Mouse (Mus musculus) CH12.LX (cell line): Measurements from ENCODE around the gene Aurkb. TPM values are rescaled to one million over a fixed set of nuclear protein-coding genes. Genes with fewer than 3 reads are reported as not detected.
A peak's percentile ranks its signal among the peaks of the same experiment; 100 is the strongest.

ENCODE experiments used
- DNase-seq: peaks from one replicate; pipeline ENCODE4 v3.0.0-alpha.2; 2013; ENCODE audit errors: extremely low read depth
- H3K27ac ChIP-seq: 2 replicates; pipeline ENCODE4 v1.5.1; 2012; ENCODE audit warnings: low read depth, mild to moderate bottlenecking, control low read depth, moderate library complexity; ENCODE audit not compliant: insufficient read depth
- H3K27me3 ChIP-seq: replicated peaks from 2 replicates; pipeline ENCODE3; 2012; ENCODE audit warnings: inconsistent platforms
- H3K36me3 ChIP-seq, 2 experiments: replicated peaks in 1 of 2; 2 replicates each; pipeline versions ENCODE3 to v1.6.1; 2012; ENCODE audit warnings: inconsistent platforms in 1 of 2, low read length in 1 of 2, mild to moderate bottlenecking in 1 of 2, mixed read lengths in 1 of 2, moderate library complexity in 1 of 2; ENCODE audit not compliant: control insufficient read depth in 1 of 2, insufficient read depth in 1 of 2
- H3K4me1 ChIP-seq, 2 experiments: 2 replicates each; pipeline ENCODE4 v1.6.1; 2012; ENCODE audit warnings: inconsistent platforms in 1 of 2, moderate library complexity in 1 of 2; ENCODE audit not compliant: insufficient read depth in 2 of 2, control insufficient read depth in 1 of 2
- H3K4me2 ChIP-seq: 2 replicates; pipeline ENCODE4 v1.6.1; 2012; ENCODE audit warnings: low read depth, mild to moderate bottlenecking, control low read depth; ENCODE audit not compliant: poor library complexity, insufficient read depth, severe bottlenecking
- H3K4me3 ChIP-seq, 3 experiments: fragments of 150-350 bp in 1 of 3; sonication (generic) in 1 of 3; replicated peaks in 1 of 3; 2 replicates each; pipeline versions ENCODE3 to v1.5.1; 2011 to 2012; ENCODE audit warnings: low read depth in 2 of 3, low read length in 2 of 3, mild to moderate bottlenecking in 2 of 3, moderate library complexity in 2 of 3, control low read depth in 1 of 3, improper control_type of control experiment in 1 of 3, inconsistent platforms in 1 of 3, mixed read lengths in 1 of 3; ENCODE audit not compliant: poor library complexity in 1 of 3
- H3K79me2 ChIP-seq: replicated peaks from 2 replicates; pipeline ENCODE4 v1.6.1; 2012; ENCODE audit warnings: mild to moderate bottlenecking, moderate library complexity; ENCODE audit not compliant: control insufficient read depth, poor library complexity, insufficient read depth, severe bottlenecking; ENCODE audit errors: extremely low read depth
- H3K9ac ChIP-seq: 2 replicates; pipeline ENCODE4 v1.6.1; 2012; ENCODE audit warnings: low read depth, mild to moderate bottlenecking, control low read depth, moderate library complexity; ENCODE audit not compliant: insufficient read depth
- H3K9me3 ChIP-seq: replicated peaks from 2 replicates; pipeline ENCODE3; 2012; ENCODE audit warnings: low read length, inconsistent platforms, mixed read lengths
- BHLHE40 ChIP-seq: IDR thresholded peaks from 2 replicates; pipeline ENCODE4 v1.6.1; 2011; ENCODE audit warnings: mild to moderate bottlenecking, low read depth, low read length, improper control_type of control experiment
- ETS1 ChIP-seq: conservative IDR thresholded peaks from 2 replicates; pipeline ENCODE4 v1.6.1; 2012; ENCODE audit warnings: low read depth, mild to moderate bottlenecking, inconsistent platforms, low read length, improper control_type of control experiment, moderate library complexity
- HCFC1 ChIP-seq: IDR thresholded peaks from 2 replicates; pipeline ENCODE4 v1.6.1; 2012; ENCODE audit warnings: low read depth, mild to moderate bottlenecking, inconsistent platforms, low read length, improper control_type of control experiment
- MAFK ChIP-seq: IDR thresholded peaks from 2 replicates; pipeline ENCODE4 v1.6.1; 2011; ENCODE audit warnings: low read length, improper control_type of control experiment; ENCODE audit not compliant: insufficient replicate concordance
- MAX ChIP-seq: IDR thresholded peaks from 2 replicates; pipeline ENCODE4 v1.6.1; 2011; ENCODE audit warnings: low read length, improper control_type of control experiment
- MXI1 ChIP-seq: IDR thresholded peaks from 2 replicates; pipeline ENCODE4 v1.6.1; 2011; ENCODE audit warnings: mild to moderate bottlenecking, low read depth, low read length, improper control_type of control experiment
- MYC ChIP-seq: IDR thresholded peaks from 2 replicates; pipeline ENCODE4 v1.6.1; 2011; ENCODE audit warnings: low read depth, mild to moderate bottlenecking, improper control_type of control experiment, low read length
- POLR2AphosphoS2 ChIP-seq: IDR thresholded peaks from 2 replicates; pipeline ENCODE4 v1.6.1; 2011; ENCODE audit warnings: low read depth, low read length, improper control_type of control experiment
- SIN3A ChIP-seq: IDR thresholded peaks from 2 replicates; pipeline ENCODE4 v1.6.1; 2012; ENCODE audit warnings: low read length, improper control_type of control experiment, inconsistent platforms
- UBTF ChIP-seq: IDR thresholded peaks from 2 replicates; pipeline ENCODE4 v1.6.1; 2012; ENCODE audit warnings: low read depth, mild to moderate bottlenecking, inconsistent platforms, low read length, improper control_type of control experiment, moderate library complexity
- USF2 ChIP-seq: conservative IDR thresholded peaks from 2 replicates; pipeline ENCODE4 v1.6.1; 2011; ENCODE audit warnings: low read depth, low read length, improper control_type of control experiment
- ZMIZ1 ChIP-seq: IDR thresholded peaks from 2 replicates; pipeline ENCODE4 v1.6.1; 2012; ENCODE audit warnings: low read depth, mild to moderate bottlenecking, inconsistent platforms, low read length, improper control_type of control experiment
- ZNF384 ChIP-seq: IDR thresholded peaks from 2 replicates; pipeline ENCODE4 v1.6.1; 2012; ENCODE audit warnings: low read depth, low read length, improper control_type of control experiment, inconsistent platforms
- dilution Hi-C: fragments of 300-500 bp; cut with MboI; formaldehyde crosslinking; loops from 2 replicates; pipeline ENCODE4 v1.14.3; 2020; ENCODE audit warnings: low sequenced_read_pairs; ENCODE audit not compliant: extremely low pct_unique_long_range_greater_than_20kb, extremely low pct_ligation_motif_present
- in situ Hi-C: fragments of 300-500 bp; cut with MboI; formaldehyde crosslinking; loops from 3 replicates; pipeline ENCODE4 v1.14.3; 2019; ENCODE audit warnings: low sequenced_read_pairs, low pct_ligation_motif_present, low pct_unique_long_range_greater_than_20kb, mixed read lengths
- polyA plus RNA-seq: library from polyadenylated mRNA; unstranded; fragments of >175 nt; gene quantifications from 2 replicates; pipeline ENCODE4 v1.2.1, GENCODE M21; 2012; ENCODE audit warnings: low read depth; ENCODE audit not compliant: insufficient read length
- total RNA-seq, 2 experiments: library from RNA; depleted of rRNA; stranded (reverse); fragments of 300-350 nt in 1 of 2; fragments of >200 nt in 1 of 2; gene quantifications; 2 replicates each; pipeline ENCODE4 v1.2.3; 2012 to 2014

The Aurkb gene
- total and polyA plus RNA-seq, 3 experiments, result 170 to 200 (median 190) TPM

DNA sequence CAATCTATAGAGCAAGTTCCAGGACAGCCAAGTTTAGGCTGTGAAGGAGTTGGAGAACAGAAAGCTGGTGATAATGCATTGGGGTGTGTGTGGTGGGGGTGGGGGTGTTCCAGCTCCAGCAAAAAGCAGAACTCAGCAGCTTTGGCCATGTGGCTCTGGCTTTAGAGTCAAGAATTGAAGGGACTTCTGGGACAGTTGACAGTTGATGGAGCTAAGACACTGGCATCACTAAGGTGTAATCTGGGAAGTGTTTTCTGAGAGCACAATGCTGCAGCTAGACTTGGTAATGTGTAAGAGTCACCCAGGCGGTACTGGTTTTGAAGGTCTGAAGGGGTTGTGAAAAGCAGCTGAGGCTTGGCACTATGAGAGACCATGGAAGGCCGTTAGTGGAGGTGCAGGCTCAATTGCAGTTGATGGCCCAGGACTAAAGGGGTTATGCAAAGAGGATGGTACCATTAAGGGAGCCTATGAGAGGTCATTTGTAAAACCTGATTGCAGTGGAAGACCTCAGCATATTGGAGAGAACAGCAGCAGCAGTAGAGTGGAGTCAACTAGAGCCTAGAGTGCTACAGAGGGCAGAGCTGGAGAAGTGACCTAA, 7.5 kb downstream of the Aurkb start:
- TF ChIP-seq POLR2AphosphoS2 (peak; percentile 92), MYC (no peak)
- Histone ChIP-seq H3K4me3 (no peak overlapping the region), H3K9me3 (no peaks in the 10 kb centered on the region), H3K4me1 (peaks cover 12 to 56% of the 10 kb centered on the region in 2 experiments), H3K27ac (no peak overlapping the region), H3K36me3 (peaks cover 37 to 73% of the 10 kb centered on the region in 2 experiments), H3K79me2 (peaks cover 32% of the 10 kb centered on the region), H3K4me2 (no peak overlapping the region), H3K27me3 (no peaks in the 10 kb centered on the region), H3K9ac (no peak overlapping the region)
- no peak for DNase-seq
- in situ Hi-C loops (no loop called here), dilution Hi-C loops (no loop called here)

GRCm38 (mm10) chr11:69053848-69054247, 8.4 kb downstream of the Aurkb start:
- dilution Hi-C loops, result no loop called here
- Histone ChIP-seq H3K9ac (no peak overlapping the region), H3K27ac (no peak overlapping the region), H3K4me1 (peaks cover 4 to 54% of the 10 kb centered on the region in 2 experiments), H3K4me3 (no peak overlapping the region), H3K79me2 (peaks cover 22% of the 10 kb centered on the region), H3K36me3 (peaks cover 27 to 63% of the 10 kb centered on the region in 2 experiments), H3K27me3 (no peaks in the 10 kb centered on the region), H3K4me2 (no peak overlapping the region), H3K9me3 (no peaks in the 10 kb centered on the region)
- TF ChIP-seq SIN3A (no peak), BHLHE40 (no peak), USF2 (no peak), MXI1 (0 out of 2 replicates have a peak, but pooled peaks have one; percentile 29), MAX (0 out of 2 replicates have a peak, but pooled peaks have one; percentile 15), MAFK (no peak), HCFC1 (no peak), ETS1 (no peak), UBTF (no peak)
- DNase-seq, result no peak
- in situ Hi-C loops, result no loop called here

- peak overlapping the region; percentile 92 for H3K9ac ChIP-seq
Measured at GRCm38 (mm10) chr11:69058265-69058664, 12.8 kb downstream of the Aurkb start.

More at GRCm38 (mm10) chr11:69058265-69058664, 12.8 kb downstream of the Aurkb start:
- peak overlapping the region; percentile 96 for H3K4me2 ChIP-seq
- H3K27ac ChIP-seq, result no peak overlapping the region
- peaks cover 0 to 36% of the 10 kb centered on the region in 2 experiments; a peak in 2 of 4 replicates for H3K4me1 ChIP-seq
- DNase-seq, result no peak
- dilution Hi-C loops, result no loop called here
- H3K36me3 ChIP-seq, result peaks cover 2 to 21% of the 10 kb centered on the region in 2 experiments
- H3K4me3 ChIP-seq, result peak overlapping the region; percentile 71 to 87 (median 79)
- no peaks in the 10 kb centered on the region for H3K9me3 ChIP-seq
- in situ Hi-C loops, result no loop called here
- H3K79me2 ChIP-seq, result no peaks in the 10 kb centered on the region; the same call in none of the 2 replicates
- H3K27me3 ChIP-seq, result peaks cover 3% of the 10 kb centered on the region
- TF ChIP-seq ZMIZ1, result no peak
- peak; percentile 45; the same call in 1 of the 2 replicates for TF ChIP-seq ZNF384
